Mouse (Mus musculus): Measurements from ENCODE around the gene Nkx2-1.

The Nkx2-1 gene

GRCm38 (mm10) chr12:56522191-56522590, 14.5 kb downstream of the Nkx2-1 start:
- no peak for DNase-seq (ENCODE audit: low spot score)

DNA sequence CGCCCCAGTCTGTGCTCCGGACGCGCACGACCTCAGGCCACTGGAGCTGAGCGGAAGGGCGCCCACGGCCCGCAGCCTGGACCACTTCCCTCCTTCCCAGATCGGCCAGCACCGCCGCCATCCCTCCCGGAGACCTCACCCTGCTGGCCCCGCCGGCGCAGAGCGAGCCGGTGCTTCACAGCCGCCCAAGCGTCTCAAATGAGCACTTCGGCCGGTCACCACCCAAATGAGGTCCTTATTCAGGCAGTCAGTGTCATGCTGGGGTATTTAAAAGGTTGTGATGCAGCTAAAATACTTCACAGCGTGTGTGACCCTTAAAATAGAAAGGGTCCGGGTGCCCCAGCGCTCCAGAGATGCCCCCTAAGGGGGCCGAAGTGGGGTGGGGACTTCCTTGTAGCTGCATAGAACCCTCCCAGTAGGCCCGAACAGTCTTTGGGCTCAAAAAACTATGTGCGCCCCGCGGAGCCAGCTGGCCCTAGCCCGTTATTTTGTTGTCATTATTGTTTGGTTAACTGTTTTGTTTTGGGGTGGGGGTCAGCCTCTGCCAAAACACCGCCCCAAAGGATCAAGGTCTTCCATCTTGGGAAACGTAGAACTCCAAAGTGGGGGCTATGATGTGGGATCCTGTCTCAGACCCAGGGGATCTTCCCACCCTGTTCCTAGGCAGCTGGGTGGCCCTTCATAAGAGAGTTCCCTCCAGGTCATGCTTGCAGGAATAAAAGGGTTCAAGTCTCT, 15.4 kb downstream of the Nkx2-1 start:
- no peak for DNase-seq (ENCODE audit: low spot score)

DNA sequence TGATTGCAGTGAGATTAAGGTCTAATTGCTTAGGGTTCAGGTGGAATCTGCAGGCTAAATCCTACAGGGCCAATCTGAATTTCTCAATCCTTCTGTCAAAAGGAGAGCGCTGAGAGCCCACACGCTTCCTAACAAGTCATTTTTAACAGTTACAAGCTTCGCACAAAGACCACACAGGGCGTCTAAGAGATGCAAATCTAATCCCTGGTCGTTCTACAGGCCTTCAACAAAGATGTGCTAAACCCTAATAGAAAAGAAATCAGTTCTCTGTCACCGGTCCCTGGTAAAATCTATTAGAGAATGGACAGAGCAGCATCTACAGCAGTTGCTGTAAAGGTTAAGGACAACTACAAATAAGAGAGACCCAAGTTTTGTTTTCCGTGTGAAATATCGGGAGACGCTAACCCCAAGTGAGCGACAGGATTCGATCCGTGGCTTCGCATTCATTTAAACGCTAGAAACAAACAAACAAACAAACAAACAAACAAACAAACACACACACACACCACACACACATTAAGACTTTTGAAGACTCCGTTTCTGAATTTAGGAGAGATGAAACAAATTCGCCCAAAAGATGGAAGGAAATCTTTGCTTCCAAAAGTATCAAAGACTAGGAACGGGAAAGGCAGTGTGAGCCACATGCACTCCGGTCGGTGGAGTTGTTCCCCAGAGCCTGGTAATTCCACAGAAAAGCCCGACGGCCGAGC, 16.2 kb downstream of the Nkx2-1 start:
- no peak for DNase-seq (ENCODE audit: low spot score)

- DNase-seq (ENCODE audit: low spot score): no peak
Observed at GRCm38 (mm10) chr12:56519738-56520191, 16.9 kb downstream of the Nkx2-1 start.

- DNase-seq (ENCODE audit: low spot score): no peak
Observed at GRCm38 (mm10) chr12:56519071-56519737, 17.5 kb downstream of the Nkx2-1 start.

DNA sequence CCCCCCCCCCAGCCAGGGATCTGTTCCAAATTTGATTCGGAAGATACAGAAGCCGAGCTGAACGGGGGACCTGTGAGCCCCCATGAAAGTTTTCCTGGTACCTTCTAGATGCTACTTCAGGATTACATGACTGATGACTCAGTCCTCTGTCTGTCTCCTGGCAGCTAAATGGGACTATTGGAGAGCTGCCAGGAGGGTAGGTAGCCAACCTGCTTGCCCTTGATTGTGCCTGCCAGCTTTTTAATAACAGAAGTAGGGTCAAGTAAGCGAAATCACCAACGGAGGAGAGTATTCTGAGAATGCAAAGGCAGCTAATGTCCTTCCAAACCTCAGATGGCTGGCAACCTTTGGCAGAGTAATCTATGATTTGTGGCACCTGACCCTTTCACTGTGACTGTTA, 18.5 kb downstream of the Nkx2-1 start:
- no peak for DNase-seq (ENCODE audit: low spot score)

DNA sequence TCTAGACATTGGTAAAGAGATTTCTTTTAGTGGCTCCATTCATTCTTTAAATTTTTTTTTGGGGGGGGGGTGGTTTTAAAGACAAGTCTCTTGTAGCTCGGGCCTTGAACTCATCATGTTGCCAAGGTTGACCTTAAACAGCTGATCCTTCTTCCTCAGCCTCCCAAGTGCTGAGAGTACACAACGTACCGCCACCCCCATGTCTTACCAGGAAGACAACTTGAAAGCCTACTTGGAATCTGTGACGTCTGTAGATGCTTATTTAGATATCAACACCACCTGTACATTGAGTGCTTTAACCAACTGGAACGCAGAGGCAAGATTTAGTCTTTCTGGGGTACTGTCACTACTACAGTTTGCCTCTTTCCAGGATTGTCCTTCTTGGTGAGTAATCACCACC, 21.9 kb downstream of the Nkx2-1 start:
- no peak for DNase-seq (ENCODE audit: low spot score)

DNA sequence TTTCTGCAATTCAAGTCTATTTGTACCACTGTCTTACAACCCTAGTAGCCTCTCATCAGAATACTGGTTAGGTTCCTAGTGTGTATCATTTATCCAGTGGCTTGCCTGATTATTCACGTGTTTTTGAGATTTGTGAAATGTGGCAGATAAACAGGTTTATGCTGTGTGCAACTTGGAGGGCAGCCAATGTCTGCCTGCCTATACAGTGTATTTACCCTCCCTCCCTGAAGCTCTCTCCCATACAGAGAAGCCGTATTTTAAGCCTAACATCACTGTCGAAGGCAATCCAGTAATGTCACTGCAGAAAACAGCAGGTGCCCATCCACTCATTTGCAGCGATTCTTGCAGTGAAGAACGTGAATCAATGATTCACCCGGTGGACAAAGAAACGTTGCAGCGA, 28.3 kb downstream of the Nkx2-1 start:
- no peak for DNase-seq (ENCODE audit: low spot score)

DNA sequence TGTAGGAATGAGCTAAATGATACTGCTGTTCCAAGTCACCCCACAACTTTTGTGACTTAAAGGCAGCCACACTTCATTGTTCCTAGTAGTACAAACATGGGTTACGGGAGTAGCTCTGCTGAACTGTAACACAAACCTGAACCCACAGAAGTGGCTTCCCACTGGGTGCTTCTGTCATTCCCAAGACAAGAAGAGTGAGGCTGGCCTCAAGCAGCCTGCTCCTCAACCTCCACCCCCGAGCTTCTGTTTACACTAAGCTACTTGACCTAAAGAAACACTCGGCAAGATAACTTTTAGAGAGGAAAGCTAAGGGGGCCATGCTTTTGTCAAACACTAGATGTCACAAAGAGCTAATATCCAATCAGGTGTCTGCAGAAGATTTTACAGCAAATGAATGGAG, 49.7 kb downstream of the Nkx2-1 start:
- DNase-seq (ENCODE audit: low spot score): no peak

DNA sequence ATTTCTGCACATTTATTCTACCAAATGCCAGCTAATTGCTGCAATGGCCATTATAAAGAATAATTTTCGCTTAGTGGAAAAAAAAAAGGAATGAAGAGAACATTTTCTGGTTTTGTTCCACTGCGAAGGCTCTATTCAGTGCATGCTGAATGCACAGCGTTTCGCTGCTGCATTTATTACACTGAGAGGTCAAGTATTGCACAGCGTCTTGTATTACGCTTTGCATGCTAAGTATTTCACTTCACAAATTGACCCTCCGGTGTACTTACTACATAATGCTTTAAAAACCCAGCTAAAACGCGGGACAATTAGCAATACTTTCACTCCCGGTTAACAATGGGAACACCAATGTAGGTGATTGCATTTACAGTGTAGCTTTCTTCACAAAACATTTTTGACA, 54.1 kb downstream of the Nkx2-1 start:
- DNase-seq (ENCODE audit: low spot score): no peak
